Mouse (Mus musculus): ENCODE measurements around the gene Pcnx4.
"Not testable (repeated sequence)": the region's sequence is repeated elsewhere in the genome, so short reads cannot be mapped to it uniquely, and the experiment has no call there.

The Pcnx4 gene

GRCm38 (mm10) chr12:72594001-72594400 is 57.8 kb downstream of the Pcnx4 start:
- DNase-seq (ENCODE audit: extremely low spot score, low spot score) = no peak

DNA sequence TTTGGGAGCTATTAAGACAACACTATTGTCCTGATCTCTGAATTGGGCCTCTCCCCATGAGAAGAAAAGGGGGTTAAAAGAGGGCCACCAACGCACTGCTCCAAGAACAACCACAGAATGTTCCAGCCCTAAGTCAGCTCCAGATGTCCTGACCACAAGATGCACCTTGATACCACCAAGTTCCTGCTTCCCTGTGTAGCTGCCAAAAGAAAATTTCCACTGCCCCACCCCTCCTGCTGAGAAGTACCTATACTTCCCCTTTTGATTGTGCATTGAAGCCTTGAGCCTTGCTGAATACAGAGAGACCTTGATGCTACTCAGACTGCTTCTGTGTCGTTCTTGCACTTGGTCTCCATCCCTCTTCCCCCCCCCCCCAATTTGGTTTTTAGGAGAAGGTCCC is 62.5 kb downstream of the Pcnx4 start:
- DNase-seq (ENCODE audit: extremely low spot score, low spot score) = not testable (repeated sequence)

DNA sequence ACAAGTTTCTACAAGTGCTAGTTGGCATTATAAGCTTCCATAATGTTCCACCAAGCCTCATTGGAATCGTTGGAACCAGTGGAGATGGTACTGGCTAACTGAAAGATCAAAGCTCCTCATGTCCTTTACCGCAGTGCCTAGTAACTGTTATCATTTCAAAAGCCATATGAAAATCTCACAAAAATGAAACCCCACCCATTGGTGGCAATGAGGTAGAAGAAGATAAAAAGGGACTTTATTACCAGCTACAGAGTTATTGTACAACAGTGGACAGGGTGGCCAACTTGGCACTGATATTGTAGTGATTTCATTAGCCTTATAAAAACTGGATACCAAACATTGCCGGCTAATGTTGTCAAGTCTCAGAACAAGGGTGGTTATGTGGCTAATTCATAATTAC is 75.9 kb downstream of the Pcnx4 start:
- no peak for DNase-seq (ENCODE audit: extremely low spot score, low spot score)

DNA sequence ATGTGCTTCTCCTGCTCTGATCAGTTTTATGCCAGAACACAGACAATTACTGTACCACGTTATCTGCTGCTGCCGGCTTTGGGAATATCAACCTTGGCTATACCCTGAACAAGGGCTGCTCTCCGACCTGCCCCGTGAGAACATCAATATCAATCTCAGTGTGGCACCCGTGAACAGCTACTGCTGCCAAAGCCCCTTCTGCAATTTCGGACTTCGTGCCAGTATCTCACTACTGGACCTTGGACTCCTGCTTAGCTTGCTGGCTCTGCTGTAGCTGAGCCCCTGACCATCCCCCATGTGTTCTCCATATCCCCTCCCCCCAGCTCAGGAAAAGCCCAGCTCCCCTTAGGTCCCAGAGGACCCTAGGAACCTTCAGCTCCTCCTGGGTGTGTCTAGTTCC is 84.7 kb downstream of the Pcnx4 start:
- DNase-seq (ENCODE audit: extremely low spot score, low spot score) = no peak

DNA sequence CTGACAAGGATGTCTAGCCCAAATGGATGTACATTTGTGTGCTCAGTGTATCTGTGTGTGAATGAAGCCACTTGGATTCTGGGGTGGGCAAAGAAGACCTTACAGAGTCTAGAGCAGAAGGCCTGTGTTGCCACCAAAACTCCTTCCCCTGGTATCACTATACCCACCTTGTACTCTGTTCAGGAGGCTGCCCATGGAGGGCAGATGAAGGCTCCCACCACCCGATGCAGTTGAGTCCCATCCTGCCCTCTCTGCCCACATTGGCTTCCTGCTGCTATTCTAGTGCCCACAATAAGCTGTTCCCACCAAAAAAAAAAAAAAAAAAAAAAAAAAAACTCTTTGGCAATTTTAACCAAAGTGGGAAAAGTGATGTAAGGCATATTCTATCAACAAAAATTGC is 85.3 kb downstream of the Pcnx4 start:
- no peak for DNase-seq (ENCODE audit: extremely low spot score, low spot score)

DNA sequence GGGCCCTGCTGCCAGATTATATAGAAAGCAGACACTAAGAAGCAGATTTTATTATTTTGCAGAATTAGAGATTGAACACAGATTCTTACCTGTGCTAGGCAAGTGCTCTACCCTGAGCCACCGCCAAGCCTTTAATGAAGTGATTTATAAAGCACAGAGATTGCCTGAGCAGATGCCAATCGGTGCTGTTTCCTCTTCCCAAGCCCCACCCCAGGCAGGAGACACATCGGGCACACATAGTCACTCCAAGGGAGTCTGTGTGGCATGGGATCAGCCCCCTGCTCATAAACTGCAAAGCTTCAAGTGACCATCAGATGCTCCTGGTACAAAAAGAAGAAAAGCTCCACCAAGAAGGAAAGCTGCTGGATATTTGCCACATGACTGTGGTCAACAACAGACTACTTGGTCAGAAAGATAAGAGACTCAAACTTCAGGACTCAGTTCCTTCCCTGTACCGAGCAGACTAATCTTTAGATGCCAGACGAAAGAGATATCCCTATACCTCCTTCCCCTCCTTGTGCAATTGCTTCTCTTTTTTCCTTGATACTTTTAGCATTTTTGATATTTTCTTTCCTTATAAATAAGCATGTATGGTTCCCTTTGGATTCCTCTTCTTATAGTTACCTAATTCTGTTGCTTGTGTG is 86.8 kb downstream of the Pcnx4 start:
- no peak for DNase-seq (ENCODE audit: extremely low spot score, low spot score)

GRCm38 (mm10) chr12:72628751-72629150 is 92.6 kb downstream of the Pcnx4 start:
- DNase-seq (ENCODE audit: extremely low spot score, low spot score) = no peak

Measured in neural tube, embryonic 10.5 days (tissue).